8 mouse cellular contexts compared by ENCODE assay signal in genomic region chr4:147904313-147905089, GRCm38 (mm10). TPM values are rescaled to one million over a fixed set of nuclear protein-coding genes. Genes with fewer than 3 reads are reported as not detected.
DNase-seq lines count a peak whose midpoint lies in the region; ATAC-seq and TF ChIP-seq lines count a peak whose summit lies in the region.

Gene Mfn2 (minus strand): TSS chr4:147904704.

- H3K4me3 ChIP-seq in ES-E14 (ENCODE audit: insufficient read depth in 1 of 2, low read depth in 1 of 2, low read length in 2 of 2, poor library complexity in 1 of 2, severe bottlenecking in 1 of 2) = peak within 1 kb of the TSS; percentile 91 to 99
- peak within 1 kb of the TSS; percentile 80 for H3K4me3 ChIP-seq in forebrain, embryonic 15.5 days
- H3K4me3 ChIP-seq in lung, adult 2 months (replicated peaks; ENCODE audit: extremely low read depth, low read depth, low read length) = peak within 1 kb of the TSS; percentile 98

- 0 out of 2 replicates have a peak, but pooled peaks have one; percentile 26 for TF ChIP-seq POLR2A in lung, adult 2 months (IDR thresholded peaks at IDR 0.05; ENCODE audit: borderline replicate concordance, extremely low read depth, low read depth, low read length)

- TF ChIP-seq CTCF in lung, adult 2 months (IDR thresholded peaks at IDR 0.05; ENCODE audit: insufficient read depth, low read length) = no peak

- peak within 1 kb of the TSS; percentile 93; the same call in 1 of the 2 replicates for H3K27ac ChIP-seq in ES-E14 (ENCODE audit: insufficient read depth, low read depth, low read length, poor library complexity, severe bottlenecking)
- H3K27ac ChIP-seq in forebrain, embryonic 15.5 days (replicated peaks) = peak within 1 kb of the TSS; percentile 89

- no peaks in the 10 kb centered on the region for H3K9me3 ChIP-seq in ES-E14 (ENCODE audit: control insufficient read depth, insufficient read depth, low read depth, low read length)
- H3K9me3 ChIP-seq in forebrain, embryonic 15.5 days = no peaks in the 10 kb centered on the region

- peak; percentile 95 for ATAC-seq in forebrain, embryonic 15.5 days (replicated peaks)
- ATAC-seq in neutrophil, adult 5-6 weeks (ENCODE audit: extremely low read depth, insufficient number of reproducible peaks, low FRiP score, poor library complexity, severe bottlenecking) = peak; percentile 88

- no peaks in the 10 kb centered on the region for H3K36me3 ChIP-seq in ES-E14 (ENCODE audit: control insufficient read depth, insufficient read depth, low read length, poor library complexity, severe bottlenecking)
- H3K36me3 ChIP-seq in forebrain, embryonic 15.5 days = peaks cover 26% of the 10 kb centered on the region

- DNase-seq in ES-E14 (ENCODE audit: low read depth, low spot score) = peak; percentile 78
- peak; percentile 92 for DNase-seq in cerebellum, adult 11-12 months
- peak; percentile 84 for DNase-seq in heart, postnatal 25 days (ENCODE audit: low spot score)
- DNase-seq in layer of hippocampus, adult 18-20 months (ENCODE audit: low spot score in 2 of 2) = peak; percentile 87 to 95
- peak; percentile 92 for DNase-seq in lung, adult 2 months
- peak; percentile 77 to 85 for DNase-seq in thymus, adult 18-20 months

- H3K4me2 ChIP-seq in forebrain, embryonic 15.5 days (replicated peaks) = peak within 1 kb of the TSS; percentile 62

- in situ Hi-C loops in ES-E14 (cut with MboI; ENCODE audit: low sequenced_read_pairs in 2 of 2, unreplicated experiment in 2 of 2) = no loop called here

- peaks cover 0 to 1% of the 10 kb centered on the region in 2 experiments; a peak in 1 of 4 replicates for H3K4me1 ChIP-seq in ES-E14 (ENCODE audit: control insufficient read depth in 2 of 2, insufficient read depth in 2 of 2, low read length in 2 of 2, poor library complexity in 1 of 2)
- peaks cover 23% of the 10 kb centered on the region for H3K4me1 ChIP-seq in forebrain, embryonic 15.5 days
- H3K4me1 ChIP-seq in lung, adult 2 months (ENCODE audit: control insufficient read depth, insufficient read depth, low read length) = peaks cover 11% of the 10 kb centered on the region

- intact Hi-C loops in heart, postnatal 25 days (cut with DNase I) = loop anchor here (2.0 to 5.0 kb wide), 2 partner anchors 38 to 56 kb away; partner anchors contain the start of genes 2510039O18Rik and Zfp933

- peak within 1 kb of the TSS; percentile 99 for H3K9ac ChIP-seq in ES-E14 (ENCODE audit: insufficient read depth, low read depth, low read length, poor library complexity, severe bottlenecking)
- peak within 1 kb of the TSS; percentile 80 for H3K9ac ChIP-seq in forebrain, embryonic 15.5 days (replicated peaks)

- no peaks in the 10 kb centered on the region for H3K27me3 ChIP-seq in forebrain, embryonic 15.5 days

- under 1% methylated on average over 59 of the region's 59 CpGs for WGBS in forebrain, embryonic 15.5 days
- WGBS in lung, adult 2 months = under 1% methylated on average over 59 of the region's 59 CpGs

TF ChIP-seq in ES-E14, 5 proteins besides CTCF, POLR2A, EP300 and RAD21:
- peak; percentile 95 for TF ChIP-seq HCFC1 (IDR thresholded peaks at IDR 0.05; ENCODE audit: borderline replicate concordance, insufficient read depth, low read length)
- TF ChIP-seq ZC3H11A (IDR thresholded peaks at IDR 0.05; ENCODE audit: borderline replicate concordance, low read depth, low read length) = no peak

RNA-seq across cellular contexts. Expression of gene Mfn2, which starts in this region (rescaled TPM):
- 12.4 and 18.6 TPM in 2 replicates for total RNA-seq in ES-E14 (2012; rRNA removed)
- 73.6 and 77.2 TPM in 2 replicates for polyA plus RNA-seq in forebrain, embryonic 15.5 days (2015; fragmentation: Nextera tagmentation; extraction: Ambion mirVana)
- total RNA-seq in heart, postnatal 25 days (2021) = 100 to 1,000 TPM; 689 to 706 TPM
- 100 to 1,000 TPM; 204 to 206 TPM for total RNA-seq in layer of hippocampus, adult 18-20 months (2021)
- 36.5 and 52.2 TPM in 2 replicates for polyA plus RNA-seq in lung, adult 2 months (2012; rRNA removed)
- 22.2 and 28.7 TPM in 2 replicates for total RNA-seq in neutrophil, adult 5-6 weeks (2017)

Comparison
In these comparisons a context has a peak if more than half of its experiments do, and no peak if none do; other contexts are left out.
1. Peak in every context shown above with its lines: DNase-seq, ATAC-seq, H3K4me3 ChIP-seq and H3K27ac ChIP-seq.